Mouse (Mus musculus): ENCODE results near the gene Prdx5.

The Prdx5 gene

DNA sequence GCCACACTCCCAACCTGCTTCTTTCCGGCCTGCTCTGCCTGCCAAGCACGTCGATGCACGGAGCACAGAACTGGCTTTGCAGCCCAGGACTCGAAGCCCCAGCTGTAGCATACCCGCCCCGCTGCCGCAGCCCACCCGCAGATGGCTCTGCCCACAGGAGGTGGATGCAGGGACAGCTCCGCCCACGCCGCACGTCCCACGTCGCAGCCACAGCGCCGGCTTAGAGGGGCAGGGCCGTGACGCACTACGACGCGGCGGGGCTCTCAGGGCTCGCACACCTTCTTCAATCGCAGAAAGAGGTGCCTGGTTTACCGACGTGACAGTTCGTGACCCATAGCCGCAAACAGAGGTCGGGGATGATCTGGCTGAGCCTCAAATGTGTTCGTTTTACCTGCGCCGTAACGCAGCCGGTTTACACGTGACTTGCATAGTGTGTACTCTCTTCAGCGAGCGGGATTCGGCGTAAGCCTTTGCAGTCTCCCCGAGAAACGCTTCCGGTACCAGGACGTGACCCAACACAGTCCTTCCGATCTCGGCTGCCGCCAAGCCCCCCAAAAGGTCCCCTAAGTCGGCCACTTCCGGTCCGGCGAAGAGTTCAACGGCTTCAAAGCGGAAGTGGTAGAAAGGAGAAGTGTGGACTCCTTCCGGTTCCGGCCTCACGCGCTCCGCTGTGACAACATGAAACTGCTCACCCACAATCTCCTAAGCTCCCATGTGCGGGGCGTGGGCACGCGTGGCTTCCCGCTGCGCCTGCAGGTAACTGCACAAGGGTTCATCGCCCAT, at the start of gene Prdx5, which contains the start of gene Trmt112:
Prdx5 (minus strand) TSS at position 600 of the 783 bp plus-strand sequence.
Trmt112 (plus strand) TSS at position 192 of the 783 bp plus-strand sequence.
- DNase-seq: peak; percentile 89 to 95

DNA sequence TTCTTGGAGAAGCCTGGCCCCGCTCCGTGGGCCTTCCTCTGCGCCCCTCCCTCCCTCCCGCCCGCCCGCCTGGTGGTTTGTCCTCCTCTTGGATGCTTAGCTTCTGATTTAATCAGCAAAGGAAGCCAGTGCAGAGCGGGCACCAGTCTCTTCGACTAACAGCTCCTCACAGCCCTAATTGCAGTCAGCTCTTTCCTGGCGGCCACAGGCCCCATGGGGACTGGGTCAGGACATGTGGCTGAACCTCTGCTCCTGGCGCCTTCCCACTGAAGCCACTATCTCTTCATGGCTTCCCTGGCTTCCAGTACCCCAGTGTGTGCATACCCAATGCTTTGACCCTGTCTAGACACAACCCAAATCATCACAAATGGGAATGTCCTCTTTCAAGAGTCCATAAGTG, 46.6 kb upstream of the Prdx5 start:
- DNase-seq: no peak

- no peak for DNase-seq
Measured at GRCm38 (mm10) chr19:6955424-6955823, 45.5 kb upstream of the Prdx5 start.

DNA sequence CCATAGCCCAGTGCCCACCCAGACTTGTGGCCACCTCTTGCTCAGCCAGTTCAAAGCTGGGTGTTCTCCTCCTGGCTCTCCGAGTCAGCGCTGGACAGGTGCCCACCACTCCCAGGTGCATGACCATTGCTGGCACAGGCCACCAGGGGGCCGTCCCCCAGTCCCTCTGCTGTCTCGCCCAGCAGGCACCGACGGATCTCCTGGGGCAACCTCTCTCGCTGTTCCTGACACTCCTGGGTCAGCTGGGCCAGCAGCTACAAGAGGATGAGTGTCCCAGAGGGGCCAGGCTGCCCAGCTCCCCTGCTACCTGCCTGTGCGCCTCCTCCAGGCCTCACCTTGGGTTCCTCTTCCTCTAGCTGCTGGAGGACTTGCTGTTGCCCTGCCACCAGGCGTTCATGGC, 44.1 kb upstream of the Prdx5 start:
- DNase-seq: peak; percentile 33 to 52

GRCm38 (mm10) chr19:6952712-6953037, 42.8 kb upstream of the Prdx5 start:
- peak; percentile 28 to 55 for DNase-seq

- peak; percentile 51 to 66 for DNase-seq
Measured at GRCm38 (mm10) chr19:6951994-6952711, 42.2 kb upstream of the Prdx5 start.

DNA sequence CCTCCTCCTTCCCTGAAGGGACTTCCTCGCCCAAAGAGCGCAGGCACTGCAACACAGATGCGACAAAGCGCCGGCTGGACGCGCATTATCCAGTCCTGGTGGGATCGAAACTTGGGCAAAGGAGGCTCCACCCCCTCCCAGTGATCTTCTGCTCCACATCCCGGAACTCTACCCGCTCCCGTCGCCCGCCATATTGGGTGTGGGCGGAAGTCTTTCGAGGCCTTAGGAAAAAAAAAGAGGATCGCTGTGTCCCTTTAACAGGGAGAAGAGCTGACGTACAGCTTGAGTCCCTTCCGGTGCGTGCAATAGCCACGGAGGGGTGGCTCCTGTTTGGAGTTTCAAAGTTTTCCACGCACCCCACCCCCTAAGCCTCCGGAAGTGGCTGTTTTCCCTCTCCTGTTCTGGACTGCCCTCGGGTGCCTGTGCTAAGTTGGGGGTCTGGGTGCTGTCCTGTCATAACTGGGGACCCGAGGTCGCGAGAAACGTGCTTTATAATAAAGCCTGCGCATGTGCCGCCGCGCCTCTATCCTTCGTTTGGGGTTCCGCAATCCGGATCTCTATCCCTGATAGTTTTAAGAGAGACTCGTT, 41.6 kb upstream of the Prdx5 start:
- peak; percentile 84 to 85 for DNase-seq

GRCm38 (mm10) chr19:6950613-6951153, 40.8 kb upstream of the Prdx5 start:
- DNase-seq: peak; percentile 41 to 57

DNA sequence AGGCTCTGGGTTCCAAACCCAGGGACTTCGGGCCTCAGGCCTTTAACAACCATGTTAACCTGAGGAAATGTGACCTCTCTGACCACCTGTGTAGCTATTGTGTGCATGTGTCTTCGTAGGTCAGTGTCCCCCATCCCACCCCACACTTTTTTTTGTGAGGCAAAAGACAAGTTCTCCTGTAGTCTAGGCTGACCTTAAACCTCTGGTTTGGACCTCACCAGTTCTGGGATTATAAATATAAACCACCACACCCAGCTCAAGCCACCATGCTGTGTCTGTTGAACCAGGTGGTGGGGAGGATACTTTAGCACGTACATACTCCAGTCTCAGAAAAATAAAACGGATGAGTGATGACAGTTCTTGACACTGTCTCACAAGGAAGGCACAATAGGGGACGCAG, 40.0 kb upstream of the Prdx5 start:
- no peak for DNase-seq

DNA sequence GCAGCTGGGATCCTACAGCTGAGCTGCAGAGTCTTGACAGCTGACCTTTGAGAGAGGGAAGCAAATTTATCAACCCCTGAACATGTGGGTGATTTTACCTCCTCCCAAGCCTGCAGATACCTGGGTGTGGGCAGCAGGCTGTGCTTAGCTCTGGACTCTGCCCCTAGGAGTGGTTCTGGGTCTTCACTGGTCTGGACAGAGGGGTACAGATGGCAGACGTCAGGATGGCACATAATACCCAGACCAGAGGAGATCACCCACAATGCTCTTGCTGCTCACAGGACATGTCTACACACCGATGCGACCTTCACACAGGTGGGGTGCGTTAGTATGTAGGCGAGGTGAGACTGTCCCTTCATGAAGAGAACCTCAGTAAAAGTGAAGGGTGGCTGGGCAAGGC, 39.6 kb upstream of the Prdx5 start:
- no peak for DNase-seq

GRCm38 (mm10) chr19:6948186-6948585, 38.3 kb upstream of the Prdx5 start:
- DNase-seq: no peak

DNA sequence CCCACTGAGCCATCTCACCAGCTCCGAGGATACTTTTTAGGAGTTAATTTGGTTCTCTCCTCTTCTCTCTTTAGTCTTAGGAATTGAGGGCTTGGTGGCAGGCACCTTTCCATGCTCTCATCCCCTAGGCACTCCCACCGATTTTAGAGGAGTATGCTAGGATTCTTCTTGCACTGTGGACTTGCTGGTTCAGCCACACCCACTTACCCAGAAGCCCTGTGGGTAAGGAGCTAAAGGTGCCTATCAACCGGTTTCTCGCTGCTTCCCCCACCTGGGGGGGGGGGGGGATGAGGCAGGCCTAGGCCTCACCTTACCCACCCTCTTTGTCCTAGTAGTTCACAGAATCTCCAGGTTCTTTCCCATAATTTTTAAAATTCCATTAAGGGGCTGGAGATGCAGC, 37.8 kb upstream of the Prdx5 start:
- DNase-seq: no peak

GRCm38 (mm10) chr19:6943709-6944108, 33.8 kb upstream of the Prdx5 start:
- DNase-seq: no peak

DNA sequence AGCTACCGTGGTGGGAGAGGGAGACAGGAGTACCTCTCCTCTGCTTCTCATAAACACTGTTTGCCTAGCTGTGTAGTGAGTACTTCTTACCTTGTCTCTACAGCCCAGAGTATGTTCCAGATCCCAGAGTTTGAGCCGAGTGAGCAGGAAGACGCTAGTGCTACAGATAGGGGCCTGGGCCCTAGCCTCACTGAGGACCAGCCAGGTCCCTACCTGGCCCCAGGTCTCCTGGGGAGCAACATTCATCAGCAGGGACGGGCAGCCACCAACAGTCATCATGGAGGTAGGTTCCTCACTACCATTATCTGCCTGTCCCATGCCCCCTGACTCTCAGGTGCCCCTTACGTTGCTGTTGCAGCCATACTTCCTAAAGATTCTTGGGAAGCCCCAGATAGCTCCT, 32.9 kb upstream of the Prdx5 start:
- DNase-seq: no peak

GRCm38 (mm10) chr19:6942249-6942691, 32.4 kb upstream of the Prdx5 start, which contains the start of gene Gpr137:
Gene Gpr137 (minus strand): TSS chr19:6942480.
- peak; percentile 94 to 97 for DNase-seq

DNA sequence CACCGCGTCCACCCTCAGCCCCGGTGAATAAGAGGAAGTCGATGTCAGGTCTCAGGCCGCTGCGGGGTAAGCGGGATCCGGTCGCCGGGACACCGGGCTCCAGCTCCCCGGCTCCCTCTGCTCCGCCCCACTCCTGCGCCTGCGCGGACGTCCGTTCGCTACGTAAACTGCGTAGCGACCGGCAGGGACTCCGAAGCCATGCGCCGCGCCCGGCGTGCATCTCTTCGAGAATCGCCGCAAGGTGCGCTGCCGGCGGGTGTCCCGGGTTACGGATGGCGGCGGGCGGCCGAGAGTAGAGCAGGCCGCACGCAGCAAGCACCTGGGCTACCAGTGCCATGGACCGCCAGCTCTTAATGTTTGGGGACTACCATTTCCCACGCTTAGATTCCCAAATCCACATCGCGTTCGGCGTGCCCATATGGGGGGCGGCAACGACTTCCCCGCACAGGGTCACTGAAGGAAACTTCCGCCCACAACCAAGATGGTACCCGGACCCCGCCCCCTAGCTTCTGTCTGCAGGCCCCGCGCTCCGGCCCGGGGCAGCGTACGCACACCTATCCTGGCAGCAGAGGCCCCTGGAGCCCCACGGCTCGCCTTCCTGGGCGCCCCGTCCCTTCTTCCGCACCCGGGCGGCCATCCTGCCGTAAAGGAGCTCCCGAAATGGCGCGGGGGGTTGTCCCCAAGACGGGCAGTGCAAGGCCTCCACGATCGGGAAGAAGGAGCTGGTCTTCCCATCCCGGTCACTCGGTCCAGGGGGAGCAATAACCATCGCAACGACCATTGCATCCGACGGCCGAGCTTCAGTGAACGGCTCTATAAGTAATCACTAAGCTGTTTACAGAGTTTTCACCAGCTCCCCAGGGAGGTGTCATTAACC, 31.7 kb upstream of the Prdx5 start, which contains the start of gene Bad:
Bad (plus strand) TSS at position 490 of the 877 bp plus-strand sequence.
- peak; percentile 92 to 95 for DNase-seq

GRCm38 (mm10) chr19:6940396-6941351, 30.8 kb upstream of the Prdx5 start:
- no peak for DNase-seq

DNA sequence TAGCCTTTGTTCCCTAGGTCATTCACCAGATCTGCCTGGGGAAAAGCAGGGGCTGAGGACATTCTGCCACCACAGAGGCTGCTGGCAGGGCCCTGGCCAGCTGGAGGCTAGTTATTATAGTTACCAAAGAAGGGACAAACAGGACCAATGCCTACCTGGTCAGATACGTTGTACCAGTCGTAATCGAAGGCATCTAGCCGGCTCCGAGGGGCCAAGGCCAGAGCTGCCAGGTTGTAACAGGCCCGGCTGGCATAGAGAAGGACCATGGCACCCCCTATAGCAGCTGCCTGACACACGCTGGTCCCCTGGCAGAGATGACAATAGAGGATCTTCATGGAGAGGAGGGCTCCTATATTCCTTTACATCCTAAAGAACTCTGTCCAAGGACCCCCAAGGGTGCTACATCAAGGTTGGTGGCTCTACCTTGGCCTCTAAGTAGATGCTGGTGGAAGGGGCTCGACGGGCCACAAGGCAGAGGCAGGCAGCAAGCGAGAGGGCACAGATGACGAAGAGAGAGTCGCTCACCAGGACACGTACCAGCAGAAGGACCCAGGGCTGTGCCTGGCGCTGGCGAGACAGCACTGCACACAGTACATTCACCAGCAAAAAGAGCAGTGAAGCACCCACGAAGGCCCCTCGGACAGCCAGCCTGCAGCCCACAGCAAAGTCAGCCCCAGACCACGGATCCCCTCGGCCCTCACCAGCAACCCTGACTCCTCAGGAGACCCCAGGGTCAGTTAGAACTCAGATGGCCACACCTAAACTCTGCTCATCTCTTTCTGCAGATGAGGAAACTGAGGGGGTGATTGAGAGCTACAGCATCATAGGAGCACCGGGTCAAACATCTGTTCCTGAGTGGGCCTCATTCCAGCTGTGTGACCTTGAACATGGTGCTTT, 29.4 kb upstream of the Prdx5 start:
- no peak for DNase-seq

DNA sequence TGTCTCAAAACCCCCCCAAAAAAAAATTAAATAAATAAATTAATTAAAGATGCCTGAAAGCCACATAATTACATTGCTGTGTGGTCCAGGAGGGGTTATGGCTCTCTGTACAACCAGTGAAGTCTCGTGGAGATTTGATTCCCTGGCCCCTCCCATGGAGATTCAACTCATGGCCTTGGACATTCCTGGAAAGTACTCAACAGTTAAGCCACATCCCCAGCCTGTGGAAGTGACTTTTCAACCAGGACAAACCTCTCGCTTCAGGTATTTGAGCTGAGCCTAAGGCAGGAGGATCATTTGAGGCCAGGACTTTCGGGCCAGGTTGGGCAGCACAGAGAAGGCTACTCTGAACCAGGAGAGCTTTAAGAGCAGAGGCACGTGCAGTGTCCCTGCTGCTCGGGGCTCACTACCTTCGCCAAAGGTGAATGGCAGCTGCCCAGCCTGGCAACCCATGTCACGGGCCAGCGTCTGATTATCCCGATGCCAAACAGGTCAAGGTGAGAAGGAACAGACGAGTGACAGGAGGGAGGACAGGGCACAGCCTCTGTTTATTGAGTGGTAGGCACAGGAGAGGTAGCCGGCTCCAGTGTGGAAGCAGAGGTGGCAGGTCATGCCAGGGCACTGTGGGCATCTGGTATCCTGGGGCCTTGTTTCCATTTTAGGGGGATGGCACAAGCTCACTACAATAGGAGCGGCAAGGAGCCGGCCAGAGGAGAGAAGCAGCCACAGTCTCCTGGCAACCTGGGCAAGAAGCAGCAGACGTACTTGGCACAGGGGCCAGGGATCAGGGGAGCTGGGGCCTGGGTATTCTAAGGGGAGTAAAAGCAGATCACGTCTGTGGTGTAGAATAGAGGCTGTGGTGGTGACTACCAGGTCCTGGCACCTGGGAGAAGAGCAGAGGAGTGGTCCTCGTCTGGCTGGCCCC, 27.9 kb upstream of the Prdx5 start:
- no peak for DNase-seq
